Mouse (Mus musculus): ENCODE results near the gene Diaph3. TPM values are rescaled to one million over a fixed set of nuclear protein-coding genes. Genes with fewer than 3 reads are reported as not detected.

The Diaph3 gene
- polyA plus RNA-seq, 1 experiment from 2014 or later, result 7.5 TPM

DNA sequence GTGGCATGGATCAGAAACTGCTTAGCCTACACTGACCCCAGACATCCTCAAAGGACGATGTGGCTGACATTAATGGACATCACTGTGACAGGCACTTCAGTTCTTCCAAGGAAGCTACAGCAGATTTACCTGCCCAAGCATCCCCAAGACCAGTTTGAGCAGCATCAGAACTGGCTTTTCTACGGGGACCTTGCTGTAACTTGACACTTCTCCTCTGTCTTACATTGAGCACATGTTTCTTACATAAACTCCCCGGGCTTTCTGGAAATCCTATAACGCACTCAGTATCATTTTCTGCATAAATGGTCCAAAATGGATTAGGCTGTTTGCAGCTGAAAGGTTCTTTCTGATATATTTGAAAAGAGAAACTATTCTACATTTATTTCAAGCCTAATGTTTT, 143.7 kb downstream of the Diaph3 start:
- Histone ChIP-seq H3K36me3 (replicated peaks; ENCODE audit: insufficient read depth, low read length) (0 out of 2 replicates have a peak, but pooled peaks cover 2% of the 10 kb centered on the region), H3K27ac (ENCODE audit: low read depth) (no peak overlapping the region), H3K4me1 (ENCODE audit: insufficient read depth) (no peaks in the 10 kb centered on the region), H3K9ac (replicated peaks) (no peak overlapping the region), H3K27me3 (ENCODE audit: insufficient read depth, low read length) (no peaks in the 10 kb centered on the region), H3K9me3 (ENCODE audit: low read length) (no peaks in the 10 kb centered on the region), H3K4me3 (ENCODE audit: low read depth, low read length) (no peak overlapping the region), H3K4me2 (ENCODE audit: low read depth, low read length) (no peak overlapping the region)
- WGBS (ENCODE audit: insufficient replicate concordance), result 88% methylated on average over 4 of the region's 4 CpGs
- DNase-seq (no peak), ATAC-seq (no peak)
- no peak for TF ChIP-seq CTCF (IDR thresholded peaks at IDR 0.05; ENCODE audit: low read depth)
- no peak for TF ChIP-seq EP300 (IDR thresholded peaks at IDR 0.05; ENCODE audit: low read depth)

DNA sequence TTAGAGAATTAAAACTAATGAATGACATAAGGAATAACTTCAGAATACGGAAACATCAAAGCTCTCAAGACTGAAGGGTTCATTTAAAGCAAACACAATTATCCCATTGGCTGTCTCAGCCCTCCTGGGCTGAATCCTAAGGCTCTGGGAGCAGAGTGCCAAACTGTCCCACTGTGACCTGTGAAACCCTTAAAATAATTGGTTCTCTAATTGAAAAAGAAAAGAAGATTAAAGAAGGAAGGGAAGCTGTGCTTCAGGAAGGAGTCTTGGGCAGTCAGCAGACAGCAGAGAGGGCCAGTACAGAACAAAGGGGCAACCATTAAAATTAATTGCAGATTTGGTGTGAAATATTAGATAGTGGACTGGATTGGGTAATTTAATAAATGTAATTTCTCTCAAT, 189.9 kb downstream of the Diaph3 start:
- ATAC-seq, result no peak
- H3K4me3 ChIP-seq (ENCODE audit: low read depth, low read length), result no peak overlapping the region
- no peak overlapping the region for H3K4me2 ChIP-seq (ENCODE audit: low read depth, low read length)
- no peaks in the 10 kb centered on the region for H3K36me3 ChIP-seq (replicated peaks; ENCODE audit: insufficient read depth, low read length)
- 90% methylated on average over 1 of the region's 1 CpGs for WGBS (ENCODE audit: insufficient replicate concordance)
- H3K9me3 ChIP-seq (ENCODE audit: low read length), result no peaks in the 10 kb centered on the region
- H3K27me3 ChIP-seq (ENCODE audit: insufficient read depth, low read length), result no peaks in the 10 kb centered on the region
- no peak overlapping the region for H3K9ac ChIP-seq (replicated peaks)
- no peak overlapping the region for H3K27ac ChIP-seq (ENCODE audit: low read depth)
- TF ChIP-seq EP300 (IDR thresholded peaks at IDR 0.05; ENCODE audit: low read depth) (no peak), CTCF (IDR thresholded peaks at IDR 0.05; ENCODE audit: low read depth) (no peak)
- H3K4me1 ChIP-seq (ENCODE audit: insufficient read depth), result no peaks in the 10 kb centered on the region
- DNase-seq, result no peak

DNA sequence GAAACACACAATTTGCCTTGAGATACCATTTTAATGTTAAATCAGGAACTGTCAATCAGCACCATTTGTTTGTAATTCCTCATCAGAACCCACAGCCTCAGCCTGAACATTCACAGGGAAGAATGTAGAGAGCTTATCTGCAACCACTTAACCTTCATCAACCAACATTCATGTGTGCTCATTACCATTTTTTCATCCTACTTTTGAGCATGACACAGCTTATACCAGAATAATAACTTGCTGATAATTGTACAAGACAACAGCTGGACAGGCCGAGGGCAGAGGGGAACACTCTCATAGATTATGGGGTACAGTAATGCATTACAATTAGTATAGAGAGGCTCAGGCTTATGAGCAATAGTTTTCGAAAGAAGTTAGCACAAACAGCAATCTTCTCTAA, 203.1 kb downstream of the Diaph3 start:
- Histone ChIP-seq H3K4me2 (ENCODE audit: low read depth, low read length) (no peak overlapping the region), H3K27ac (ENCODE audit: low read depth) (no peak overlapping the region), H3K9me3 (ENCODE audit: low read length) (no peaks in the 10 kb centered on the region), H3K4me1 (ENCODE audit: insufficient read depth) (no peaks in the 10 kb centered on the region), H3K9ac (replicated peaks) (no peak overlapping the region), H3K27me3 (ENCODE audit: insufficient read depth, low read length) (no peaks in the 10 kb centered on the region), H3K4me3 (ENCODE audit: low read depth, low read length) (no peak overlapping the region), H3K36me3 (replicated peaks; ENCODE audit: insufficient read depth, low read length) (no peaks in the 10 kb centered on the region)
- TF ChIP-seq EP300 (IDR thresholded peaks at IDR 0.05; ENCODE audit: low read depth) (no peak), CTCF (IDR thresholded peaks at IDR 0.05; ENCODE audit: low read depth) (no peak)
- ATAC-seq (no peak), DNase-seq (no peak)
- 80% methylated on average over 2 of the region's 2 CpGs for WGBS (ENCODE audit: insufficient replicate concordance)

DNA sequence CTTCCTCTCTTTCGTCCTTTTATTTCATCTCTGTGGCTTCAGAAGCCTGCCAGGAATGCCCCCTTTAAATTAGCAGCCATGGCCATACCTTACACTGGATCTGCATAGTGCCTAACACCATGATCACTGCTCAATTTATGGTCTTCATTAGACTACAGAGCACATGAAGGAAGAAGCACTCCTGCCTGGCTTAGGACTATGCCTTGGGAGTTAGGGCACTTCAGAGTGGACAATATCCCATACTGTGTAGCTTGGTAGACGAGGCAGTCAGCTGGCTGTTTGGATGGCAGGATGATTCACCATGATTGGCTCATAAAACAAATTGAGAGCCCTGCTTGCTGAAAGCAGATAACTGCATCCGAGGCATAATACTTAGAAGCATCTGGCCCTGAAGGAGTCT, 204.6 kb downstream of the Diaph3 start:
- TF ChIP-seq CTCF (IDR thresholded peaks at IDR 0.05; ENCODE audit: low read depth) (no peak), EP300 (IDR thresholded peaks at IDR 0.05; ENCODE audit: low read depth) (no peak)
- ATAC-seq, result no peak

DNA sequence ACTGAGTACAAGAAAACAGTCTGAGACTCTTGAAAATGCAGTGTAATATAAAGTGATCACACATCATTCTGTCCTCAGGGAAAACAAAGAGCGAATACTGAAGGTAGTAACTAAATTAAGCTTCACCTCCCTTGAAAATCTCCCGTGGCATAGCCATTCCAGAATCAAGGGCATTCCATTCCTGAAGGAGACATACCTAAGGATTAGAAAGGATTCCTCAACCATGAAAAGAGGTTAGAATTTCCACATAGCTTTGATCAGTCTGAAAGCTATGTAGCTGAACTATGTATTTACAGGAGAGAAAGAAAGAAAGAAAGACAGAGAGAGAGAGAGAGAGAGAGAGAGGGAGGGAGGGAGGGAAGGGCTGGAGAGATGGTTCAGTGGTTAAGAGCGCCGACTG, 210.3 kb downstream of the Diaph3 start:
- WGBS (ENCODE audit: insufficient replicate concordance), result 90% methylated on average over 4 of the region's 4 CpGs
- no peaks in the 10 kb centered on the region for H3K27me3 ChIP-seq (ENCODE audit: insufficient read depth, low read length)
- H3K4me3 ChIP-seq (ENCODE audit: low read depth, low read length), result no peak overlapping the region
- H3K9me3 ChIP-seq (ENCODE audit: low read length), result no peaks in the 10 kb centered on the region
- no peak for ATAC-seq
- no peak overlapping the region for H3K9ac ChIP-seq (replicated peaks)
- H3K4me1 ChIP-seq (ENCODE audit: insufficient read depth), result no peaks in the 10 kb centered on the region
- no peaks in the 10 kb centered on the region for H3K36me3 ChIP-seq (replicated peaks; ENCODE audit: insufficient read depth, low read length)
- DNase-seq, result no peak
- no peak overlapping the region for H3K4me2 ChIP-seq (ENCODE audit: low read depth, low read length)
- no peak for TF ChIP-seq CTCF (IDR thresholded peaks at IDR 0.05; ENCODE audit: low read depth)
- no peak for TF ChIP-seq EP300 (IDR thresholded peaks at IDR 0.05; ENCODE audit: low read depth)
- H3K27ac ChIP-seq (ENCODE audit: low read depth), result no peak overlapping the region

More for the DNA sequence above, 204.6 kb downstream of the Diaph3 start:
- no peak overlapping the region for H3K9ac ChIP-seq (replicated peaks)
- no peak overlapping the region for H3K4me2 ChIP-seq (ENCODE audit: low read depth, low read length)
- no peak for DNase-seq
- H3K4me3 ChIP-seq (ENCODE audit: low read depth, low read length), result no peak overlapping the region
- no peak overlapping the region for H3K27ac ChIP-seq (ENCODE audit: low read depth)
- H3K36me3 ChIP-seq (replicated peaks; ENCODE audit: insufficient read depth, low read length), result no peaks in the 10 kb centered on the region
- no peaks in the 10 kb centered on the region for H3K9me3 ChIP-seq (ENCODE audit: low read length)
- WGBS (ENCODE audit: insufficient replicate concordance), result 79% methylated on average over 3 of the region's 3 CpGs
- no peaks in the 10 kb centered on the region for H3K4me1 ChIP-seq (ENCODE audit: insufficient read depth)
- no peaks in the 10 kb centered on the region for H3K27me3 ChIP-seq (ENCODE audit: insufficient read depth, low read length)

DNA sequence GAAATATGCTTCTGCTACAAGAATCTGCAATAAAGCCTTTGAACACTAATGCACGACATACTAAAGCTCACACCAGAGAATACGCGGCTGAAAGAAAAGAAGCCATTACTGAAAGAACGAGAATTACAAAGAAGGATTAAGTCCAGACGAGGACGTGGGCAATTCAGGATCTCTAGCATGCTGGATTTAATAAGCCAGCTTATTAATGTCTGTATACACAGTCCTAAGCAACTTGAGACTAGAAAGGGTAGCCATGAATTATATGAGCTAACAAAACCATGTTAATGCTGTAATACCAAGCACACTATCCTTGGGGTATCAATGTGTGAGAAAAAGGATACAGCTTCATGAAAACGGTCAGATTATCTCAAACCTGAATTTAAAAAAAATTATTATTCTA, 214.2 kb downstream of the Diaph3 start:
- WGBS (ENCODE audit: insufficient replicate concordance), result 92% methylated on average over 7 of the region's 7 CpGs
- no peak overlapping the region for H3K9ac ChIP-seq (replicated peaks)

DNA sequence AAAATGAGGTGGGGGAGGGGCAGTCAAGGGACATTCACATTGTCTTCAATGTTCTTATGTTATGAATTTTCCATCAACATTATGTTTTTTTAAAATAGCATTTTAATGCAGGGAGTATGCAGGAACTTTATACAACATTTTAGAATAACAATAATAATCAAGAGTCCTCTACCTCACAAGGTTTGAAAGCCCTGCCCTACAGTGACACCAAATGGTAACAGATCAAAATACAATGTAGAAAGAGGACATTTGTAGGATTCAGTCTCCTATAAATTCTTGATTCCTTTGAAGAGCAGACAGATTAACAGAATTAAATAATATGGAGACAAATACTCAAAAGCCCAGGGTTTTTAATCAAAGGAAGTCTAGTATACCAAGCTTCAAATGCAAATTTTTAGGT, 242.1 kb downstream of the Diaph3 start:
- ATAC-seq (no peak), DNase-seq (no peak)
- Histone ChIP-seq H3K4me1 (ENCODE audit: insufficient read depth) (no peaks in the 10 kb centered on the region), H3K4me3 (ENCODE audit: low read depth, low read length) (no peak overlapping the region), H3K9ac (replicated peaks) (no peak overlapping the region), H3K27me3 (ENCODE audit: insufficient read depth, low read length) (no peaks in the 10 kb centered on the region), H3K9me3 (ENCODE audit: low read length) (no peaks in the 10 kb centered on the region), H3K36me3 (replicated peaks; ENCODE audit: insufficient read depth, low read length) (no peaks in the 10 kb centered on the region), H3K4me2 (ENCODE audit: low read depth, low read length) (no peak overlapping the region), H3K27ac (ENCODE audit: low read depth) (no peak overlapping the region)
- TF ChIP-seq EP300 (IDR thresholded peaks at IDR 0.05; ENCODE audit: low read depth), result no peak
- TF ChIP-seq CTCF (IDR thresholded peaks at IDR 0.05; ENCODE audit: low read depth), result peak; percentile 19; the same call in 1 of the 2 replicates

More for the DNA sequence above, 214.2 kb downstream of the Diaph3 start:
- Histone ChIP-seq H3K27ac (ENCODE audit: low read depth) (no peak overlapping the region), H3K36me3 (replicated peaks; ENCODE audit: insufficient read depth, low read length) (no peaks in the 10 kb centered on the region), H3K4me2 (ENCODE audit: low read depth, low read length) (no peak overlapping the region), H3K4me1 (ENCODE audit: insufficient read depth) (no peaks in the 10 kb centered on the region), H3K4me3 (ENCODE audit: low read depth, low read length) (no peak overlapping the region), H3K9me3 (ENCODE audit: low read length) (no peaks in the 10 kb centered on the region), H3K27me3 (ENCODE audit: insufficient read depth, low read length) (no peaks in the 10 kb centered on the region)
- ATAC-seq (no peak), DNase-seq (no peak)
- no peak for TF ChIP-seq EP300 (IDR thresholded peaks at IDR 0.05; ENCODE audit: low read depth)
- TF ChIP-seq CTCF (IDR thresholded peaks at IDR 0.05; ENCODE audit: low read depth), result no peak
